Mouse (Mus musculus): Measurements from ENCODE around the gene Wdsub1.
A peak's percentile ranks its signal among the peaks of the same experiment; 100 is the strongest.
"Not testable (repeated sequence)": the region's sequence is repeated elsewhere in the genome, so short reads cannot be mapped to it uniquely, and the experiment has no call there.

Wdsub1 gene

DNA sequence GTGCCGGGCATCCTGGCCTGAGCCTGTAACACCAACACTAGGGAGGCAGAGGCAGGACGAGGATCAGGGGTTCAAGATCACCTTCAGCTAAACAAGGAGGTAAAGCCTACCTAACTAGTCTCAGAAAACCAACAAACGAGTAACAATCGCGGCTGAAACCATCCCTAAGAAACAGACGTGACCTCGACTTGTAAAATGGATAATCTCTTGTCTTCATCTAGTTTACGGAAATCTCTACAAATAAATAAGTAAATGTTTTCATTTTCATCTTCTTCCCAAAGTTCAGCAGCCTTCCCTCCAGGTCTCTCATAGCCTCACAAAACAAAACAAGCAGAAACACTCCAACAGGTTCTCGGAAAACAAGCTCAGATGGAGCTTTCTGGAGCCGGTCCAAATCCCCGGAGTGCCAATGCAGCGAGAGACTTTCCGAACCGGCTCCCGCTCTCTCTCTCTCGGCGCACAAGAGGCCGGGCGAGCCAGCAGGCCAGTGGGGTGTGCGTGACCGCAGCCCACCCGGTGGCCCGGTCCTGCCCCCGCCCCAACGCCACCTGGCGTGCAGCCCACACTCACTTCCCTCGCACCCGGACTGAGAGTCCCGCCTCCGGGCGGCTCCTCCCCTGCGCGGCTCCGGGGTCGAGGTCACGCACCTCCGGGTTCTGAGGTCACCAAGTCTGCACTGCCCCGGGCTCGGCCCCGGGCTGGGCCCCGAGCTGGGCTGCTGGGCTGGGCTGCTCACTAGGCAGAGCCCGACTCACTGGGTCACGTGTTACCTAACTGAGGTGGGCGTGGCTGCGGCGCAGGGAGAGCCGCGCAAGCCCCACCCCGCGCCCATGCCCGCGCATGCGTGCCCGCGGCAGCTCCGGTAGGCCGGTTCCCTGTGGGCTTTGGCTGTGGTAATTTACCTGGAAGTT, at the start of gene Wdsub1:
Gene Wdsub1, minus strand, starts transcription at position 761 of the 911 bp plus-strand sequence.
- DNase-seq (ENCODE audit: low spot score in 2 of 2): peak; percentile 91 to 97

DNA sequence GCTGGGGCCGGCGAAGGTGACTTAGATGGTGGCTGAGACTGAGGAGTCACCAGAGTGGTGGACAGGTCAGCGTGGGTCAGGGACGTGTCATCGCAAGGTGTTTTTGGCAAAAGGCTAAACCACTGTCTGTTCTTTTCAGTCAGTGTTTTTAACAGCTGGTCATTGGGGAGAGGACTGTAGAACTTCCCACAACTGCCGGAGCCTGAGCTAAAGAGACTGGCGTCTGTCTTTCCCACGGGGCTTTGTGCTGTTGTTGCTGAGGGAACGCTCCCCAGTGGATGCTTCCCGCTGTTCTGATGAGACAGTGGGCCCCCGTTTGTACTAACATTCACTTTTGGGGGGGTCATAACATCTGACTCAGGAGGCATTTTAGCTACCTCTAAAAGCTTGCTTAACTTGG, 31.2 kb upstream of the Wdsub1 start:
- no peak for DNase-seq (ENCODE audit: low spot score in 2 of 2)

DNA sequence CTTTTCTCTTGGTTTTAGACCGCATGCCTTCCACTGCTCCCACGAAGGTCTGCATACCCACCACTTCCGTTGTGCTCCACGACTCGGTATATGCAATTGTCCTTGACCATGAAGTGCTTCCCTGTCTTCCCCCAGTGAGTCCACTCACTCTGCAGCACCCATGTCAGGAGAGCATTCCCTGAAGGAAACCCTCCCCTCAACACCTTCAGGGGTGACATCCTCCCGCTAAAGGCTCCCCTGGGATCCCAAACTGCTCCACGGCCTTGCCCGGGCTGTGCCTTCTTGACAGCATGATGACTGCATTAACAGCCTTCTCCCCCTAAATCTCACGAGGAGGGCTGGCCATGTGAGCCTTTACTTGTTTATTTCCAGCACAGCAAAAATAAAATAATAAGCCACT, 25.7 kb upstream of the Wdsub1 start:
- DNase-seq (ENCODE audit: low spot score in 2 of 2): no peak

DNA sequence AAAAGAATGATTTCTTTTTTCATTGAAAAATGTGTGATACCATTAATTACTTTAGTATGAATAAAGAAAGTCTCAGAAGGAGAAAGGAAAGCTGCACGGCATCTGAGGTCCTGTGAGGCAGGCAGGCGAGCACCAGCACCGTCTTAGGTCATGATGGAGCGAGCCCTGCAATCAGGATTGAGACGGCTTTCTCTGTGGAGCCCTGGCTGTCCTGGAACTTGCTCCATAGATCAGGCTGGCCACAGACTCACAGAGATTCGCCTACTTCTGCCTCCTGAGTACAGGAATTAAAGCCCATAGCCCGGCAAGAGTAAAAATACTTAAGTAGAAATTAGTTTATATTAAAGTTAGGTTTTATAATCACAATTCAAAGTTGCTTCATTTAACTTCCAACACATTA, 21.6 kb upstream of the Wdsub1 start:
- DNase-seq (ENCODE audit: low spot score in 2 of 2): no peak

DNA sequence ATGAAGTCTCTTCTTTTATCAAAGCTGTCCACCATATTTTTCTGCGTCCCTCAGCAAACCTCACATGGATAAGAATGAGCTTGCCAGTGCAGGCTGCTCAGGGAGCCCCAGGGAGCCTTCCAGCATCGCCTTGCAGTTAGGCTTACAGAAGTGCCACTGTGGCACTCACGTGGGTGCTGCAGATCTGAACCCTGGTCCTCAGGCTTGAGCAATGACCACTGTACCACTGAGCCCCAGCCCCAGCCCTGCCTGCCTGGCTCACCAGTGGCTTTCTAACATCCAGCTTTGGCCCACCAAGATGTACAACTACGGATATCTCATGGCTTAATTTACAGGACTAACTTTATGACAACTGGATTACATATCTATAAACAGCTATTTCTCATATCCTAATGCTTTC, 16.3 kb upstream of the Wdsub1 start:
- DNase-seq (ENCODE audit: low spot score in 2 of 2): no peak

DNA sequence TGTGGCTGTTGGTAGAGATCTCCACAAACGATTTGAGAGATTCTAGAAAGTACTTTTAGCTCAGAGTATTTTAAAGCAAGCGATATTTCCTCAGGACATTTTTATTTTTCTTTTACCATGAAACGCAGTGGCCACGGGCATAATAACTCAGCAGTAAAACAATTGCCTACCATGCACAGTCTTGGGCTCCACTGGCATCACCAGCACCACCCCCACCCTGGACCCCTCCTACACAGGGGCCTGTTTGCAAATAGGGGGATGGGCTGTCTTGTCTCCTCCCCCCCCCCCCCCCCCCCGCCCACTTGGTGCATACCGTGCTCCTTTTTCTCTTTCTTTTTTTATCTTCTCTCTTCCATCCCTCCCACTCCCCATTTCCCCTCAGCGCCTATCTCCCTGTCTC, 15.7 kb upstream of the Wdsub1 start:
- no peak for DNase-seq (ENCODE audit: low spot score in 2 of 2)

DNA sequence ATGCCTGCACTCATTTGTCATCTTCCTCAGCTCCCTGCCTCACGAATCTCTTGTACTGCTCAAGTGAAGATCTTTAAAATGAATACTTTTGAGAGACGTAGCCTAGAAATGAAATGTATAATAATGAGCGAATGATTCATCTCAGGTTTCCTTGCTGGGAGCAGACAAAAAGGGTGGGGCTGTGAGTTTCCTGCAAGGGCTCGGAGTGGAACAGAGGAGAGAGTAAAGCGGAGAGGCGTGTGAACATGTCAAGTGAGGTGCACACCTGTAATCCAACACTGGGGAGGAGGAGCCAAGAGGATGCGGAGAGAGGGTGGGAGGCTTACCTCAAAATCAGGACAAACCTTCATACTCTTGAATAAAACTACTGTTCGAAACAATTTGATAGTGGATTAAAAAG, 14.4 kb upstream of the Wdsub1 start:
- no peak for DNase-seq (ENCODE audit: low spot score in 2 of 2)

DNA sequence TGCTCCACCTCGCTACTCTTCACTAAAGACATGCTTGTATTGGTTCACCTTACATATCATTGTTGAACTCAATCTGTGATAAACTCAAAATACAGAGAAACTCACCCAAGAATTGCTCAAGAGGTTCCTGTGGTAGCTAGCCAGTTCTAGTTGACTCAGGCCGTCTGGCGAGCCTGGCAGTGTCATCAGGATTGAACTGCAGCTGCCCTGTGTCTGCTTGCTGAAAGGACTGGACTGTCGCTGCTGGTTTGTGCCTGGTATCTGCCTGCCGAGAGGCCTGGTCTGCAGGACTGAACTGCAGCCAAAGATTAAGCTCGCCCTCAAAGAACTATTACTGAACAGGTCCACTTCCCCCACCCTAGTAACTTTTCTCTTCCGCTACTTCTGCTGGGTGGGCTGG, 14.0 kb upstream of the Wdsub1 start:
- no peak for DNase-seq (ENCODE audit: low spot score in 2 of 2)

DNA sequence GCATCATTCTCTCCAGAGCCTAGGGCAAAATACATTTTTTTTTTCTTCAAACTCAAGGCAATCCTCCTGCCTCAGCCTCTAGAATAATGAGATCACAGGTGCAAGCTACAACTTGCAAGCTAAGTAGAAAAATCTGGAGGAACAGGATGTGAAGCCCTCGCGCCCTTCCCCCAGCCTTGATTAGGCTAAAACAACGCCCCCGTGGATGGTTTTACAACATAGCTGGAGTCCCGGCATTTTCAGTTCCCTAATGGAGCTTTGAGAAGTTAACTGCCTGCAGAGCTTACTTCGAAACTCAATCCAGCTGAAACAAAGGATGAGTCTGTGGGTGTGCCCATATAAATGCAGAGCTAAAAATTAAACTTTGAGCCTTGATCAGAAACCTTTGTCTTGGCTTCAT, 7.3 kb upstream of the Wdsub1 start:
- DNase-seq (ENCODE audit: low spot score in 2 of 2): no peak

DNA sequence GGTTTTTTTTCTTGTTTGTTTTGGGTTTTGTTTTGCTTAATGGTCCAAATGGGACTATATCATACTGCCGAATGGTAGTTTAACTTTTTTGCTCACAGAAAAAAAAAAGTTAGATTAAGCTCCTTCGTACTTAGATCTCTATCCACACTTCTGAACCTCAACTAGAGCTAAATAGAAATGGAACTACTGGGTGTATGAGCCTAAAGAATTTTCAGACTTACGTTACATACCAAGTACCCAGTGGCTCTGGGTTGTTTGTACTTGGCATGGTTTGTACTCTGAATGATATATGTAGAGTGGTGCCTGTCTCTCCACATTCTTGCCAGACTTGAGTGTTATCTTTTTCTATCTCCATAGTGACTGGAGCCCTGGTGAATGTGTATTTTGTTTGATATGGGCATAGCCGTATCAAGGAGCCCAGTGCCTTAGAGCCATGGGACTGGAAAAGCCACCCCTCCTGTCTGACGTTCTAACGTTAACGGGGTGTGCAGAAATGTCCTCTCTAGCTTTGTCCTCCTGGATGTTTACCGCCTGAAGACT, 421 bp upstream of the Wdsub1 start:
- DNase-seq (ENCODE audit: low spot score in 2 of 2): peak in 1 of 2 experiments; percentile 29

DNA sequence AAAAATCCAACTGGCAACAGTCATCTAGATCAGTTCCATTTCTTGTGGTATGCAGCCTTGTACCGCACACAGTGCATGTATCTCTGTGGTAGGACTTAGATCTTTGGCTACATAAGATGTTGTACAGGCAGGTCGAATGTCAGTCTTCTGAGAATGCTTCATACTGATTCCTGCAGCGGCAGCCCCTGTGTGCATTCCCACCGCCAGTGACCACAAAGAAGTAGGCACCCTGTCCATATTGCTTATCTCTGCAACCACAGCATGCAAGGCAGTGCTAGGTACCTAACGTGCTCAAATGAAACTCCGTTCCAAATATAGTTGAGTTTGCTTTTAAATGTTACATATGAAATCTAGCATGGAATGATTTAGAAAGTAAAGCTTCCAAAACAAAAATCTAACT, 987 bp downstream of the Wdsub1 start:
- DNase-seq (ENCODE audit: low spot score in 2 of 2): peak in 1 of 2 experiments; percentile 18

DNA sequence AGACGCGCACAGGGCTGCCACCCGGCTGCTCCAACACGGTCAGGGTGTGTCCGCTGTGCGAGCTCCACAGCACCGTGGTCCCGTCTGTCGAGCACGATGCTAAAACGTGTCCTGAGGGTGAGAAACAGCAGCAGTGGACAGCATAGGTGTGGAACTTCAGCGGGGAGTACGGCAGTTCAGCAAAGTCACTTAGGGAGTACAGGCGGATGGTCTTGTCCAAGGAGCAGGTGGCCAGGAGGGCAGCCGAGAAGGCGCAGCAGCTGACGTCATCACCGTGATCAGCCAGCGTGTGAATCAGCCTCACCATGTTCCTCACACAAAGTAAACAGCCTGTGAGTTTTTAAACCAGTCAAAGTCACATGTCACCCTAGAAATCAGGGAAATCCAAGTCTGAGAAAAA, 4.2 kb downstream of the Wdsub1 start:
- DNase-seq (ENCODE audit: low spot score in 2 of 2): no peak

DNA sequence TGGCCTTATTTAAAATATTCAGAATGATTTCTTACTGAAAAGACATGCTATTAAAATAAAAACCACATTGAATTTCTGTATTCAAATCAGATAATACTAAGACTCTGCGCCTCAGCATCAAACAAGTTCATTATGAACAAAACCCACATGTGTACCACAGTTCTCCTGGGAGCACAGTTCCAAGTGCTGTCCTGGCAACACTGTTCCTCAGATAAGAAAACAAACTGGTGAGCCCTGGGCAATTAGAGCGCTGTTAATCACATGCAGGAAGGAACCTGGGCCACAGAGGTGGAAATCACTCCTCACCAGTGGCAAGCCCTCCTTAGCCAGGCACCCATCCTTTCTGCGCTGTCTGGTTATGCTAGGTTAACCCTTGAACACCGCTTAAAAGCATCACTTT, 5.1 kb downstream of the Wdsub1 start:
- no peak for DNase-seq (ENCODE audit: low spot score in 2 of 2)

DNA sequence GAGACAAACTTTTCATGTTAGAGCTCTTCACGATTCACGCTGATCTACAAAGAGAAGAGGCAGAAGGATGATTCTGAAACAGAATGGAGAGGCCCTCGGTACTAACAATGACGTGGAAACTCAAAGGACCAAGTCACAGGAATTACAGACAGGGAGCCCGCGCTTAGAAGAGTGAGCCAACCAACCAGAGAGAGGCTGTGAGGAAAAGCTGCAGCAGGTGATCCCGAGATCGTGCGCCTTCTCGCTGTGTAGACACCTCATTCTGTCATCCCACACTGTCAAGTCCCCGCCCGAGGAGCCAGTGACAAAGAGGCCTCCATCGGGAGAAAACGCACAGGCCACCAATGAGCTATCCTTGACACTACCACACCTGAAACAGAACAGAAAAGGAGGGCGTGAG, 5.9 kb downstream of the Wdsub1 start:
- no peak for DNase-seq (ENCODE audit: low spot score in 2 of 2)

DNA sequence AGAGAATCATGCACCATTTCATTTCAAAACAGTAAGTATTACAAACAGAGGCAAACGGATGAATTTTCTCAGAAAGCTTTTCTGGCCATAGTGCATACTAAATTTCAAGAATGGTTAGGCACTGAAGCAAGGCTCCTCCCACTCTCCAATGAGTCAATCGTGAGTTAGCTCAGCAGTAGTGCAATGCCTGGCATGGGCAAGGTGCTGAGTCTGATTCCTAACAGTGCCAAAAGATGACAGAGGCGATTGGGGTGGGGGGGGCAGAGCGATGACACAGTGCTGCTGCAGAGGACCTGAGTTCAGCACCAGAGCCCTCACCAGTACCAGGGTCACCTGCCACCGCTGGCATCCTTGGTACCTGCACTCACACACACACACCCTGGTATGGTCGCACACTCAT, 11.9 kb downstream of the Wdsub1 start:
- DNase-seq (ENCODE audit: low spot score in 2 of 2): no peak

DNA sequence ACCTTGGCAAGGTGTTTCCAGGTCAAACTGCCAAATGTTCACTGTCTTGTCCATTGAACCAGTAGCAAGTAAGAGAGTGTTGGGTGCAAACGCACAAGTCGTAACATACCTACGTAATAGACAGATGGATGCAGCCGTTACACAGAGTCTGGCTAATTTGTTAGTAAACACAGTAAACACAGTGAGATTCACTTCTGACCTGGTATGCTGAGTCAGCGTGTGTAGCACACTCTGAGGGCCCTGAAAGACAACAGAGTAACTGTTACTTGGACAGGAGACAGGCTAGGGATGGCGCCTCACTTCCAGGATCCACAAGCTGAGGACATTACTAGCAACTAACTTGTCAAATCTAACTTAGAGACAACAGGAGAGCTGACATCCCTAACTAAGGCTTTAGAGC, 19.8 kb downstream of the Wdsub1 start:
- DNase-seq (ENCODE audit: low spot score in 2 of 2): no peak

DNA sequence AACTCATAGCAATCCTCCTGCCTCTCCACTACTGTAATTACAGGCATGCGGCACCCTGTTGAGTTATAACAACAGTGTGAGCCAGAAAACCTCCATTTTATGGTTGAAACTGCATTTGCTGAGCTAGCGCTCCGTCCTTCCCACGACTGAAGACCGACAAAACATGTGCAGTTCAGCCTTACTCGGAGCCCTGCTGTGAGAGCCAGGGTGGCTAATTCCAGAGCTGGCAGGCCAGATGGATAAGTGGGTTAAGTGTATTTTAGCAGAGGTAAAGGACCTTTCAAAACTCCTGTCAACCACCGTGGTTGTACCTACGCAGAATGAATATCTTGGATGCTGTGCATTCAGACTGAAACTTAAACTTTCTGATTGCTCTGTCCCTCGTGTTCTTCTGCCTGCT, 28.0 kb downstream of the Wdsub1 start:
- DNase-seq (ENCODE audit: low spot score in 2 of 2): no peak

DNA sequence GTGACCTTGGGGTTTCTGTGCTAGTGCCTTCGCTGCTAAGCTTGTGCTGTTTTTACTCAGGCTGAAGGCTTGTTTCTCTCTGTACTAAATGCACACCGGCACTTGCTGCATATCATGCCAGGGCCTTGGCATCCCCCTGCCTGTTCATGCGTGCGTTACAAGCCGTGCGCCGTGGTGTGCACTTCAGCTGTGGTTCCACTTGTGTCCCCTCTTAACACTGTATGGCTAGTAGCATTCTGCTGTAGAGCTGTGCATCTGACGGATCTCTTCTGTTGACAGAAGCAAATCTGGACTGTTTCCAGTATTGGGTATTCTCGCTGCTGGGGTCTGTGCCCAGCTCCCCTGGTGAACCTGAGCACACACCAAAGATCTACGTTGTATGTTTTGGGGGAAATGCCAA, 28.8 kb downstream of the Wdsub1 start:
- no peak for DNase-seq (ENCODE audit: low spot score in 2 of 2)

DNA sequence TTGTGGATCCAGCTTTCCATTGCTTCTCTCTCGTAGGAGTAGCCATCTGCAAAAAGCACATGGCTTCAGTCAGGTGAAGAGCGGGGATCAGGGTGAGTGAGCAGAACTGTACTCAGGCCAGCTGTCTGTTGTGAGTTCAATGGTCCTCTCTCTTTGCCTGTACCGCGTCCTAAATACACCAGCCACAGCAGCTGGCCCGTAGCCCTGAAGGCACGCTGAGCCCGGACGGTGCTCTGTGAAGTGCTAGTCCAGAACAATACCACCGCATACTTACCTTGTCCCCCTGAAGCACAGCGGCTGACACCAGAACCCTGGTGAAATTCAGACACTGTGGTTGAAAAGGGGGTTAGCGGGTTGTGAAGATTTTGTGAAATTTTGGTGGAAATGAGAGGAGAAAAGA, 29.5 kb downstream of the Wdsub1 start:
- DNase-seq (ENCODE audit: low spot score in 2 of 2): no peak

DNA sequence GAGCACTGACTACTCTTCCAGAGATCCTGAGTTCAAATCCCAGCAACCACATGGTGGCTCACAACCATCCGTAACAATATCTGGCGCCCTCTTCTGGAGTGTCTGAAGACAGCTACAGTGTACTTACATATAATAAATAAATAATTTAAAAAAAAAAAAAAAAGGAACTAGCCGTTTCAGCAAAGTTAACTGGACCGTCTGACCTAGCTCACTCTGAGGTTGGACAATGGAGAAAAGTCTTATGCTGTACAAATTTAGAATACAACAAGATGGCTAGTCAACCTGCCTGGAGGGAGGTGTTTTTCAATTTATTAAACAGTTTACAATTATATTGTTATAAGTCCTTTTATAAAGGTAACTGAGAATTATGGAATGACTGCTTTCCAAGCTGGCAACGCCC, 30.5 kb downstream of the Wdsub1 start:
- DNase-seq (ENCODE audit: low spot score in 2 of 2): not testable (repeated sequence)

DNA sequence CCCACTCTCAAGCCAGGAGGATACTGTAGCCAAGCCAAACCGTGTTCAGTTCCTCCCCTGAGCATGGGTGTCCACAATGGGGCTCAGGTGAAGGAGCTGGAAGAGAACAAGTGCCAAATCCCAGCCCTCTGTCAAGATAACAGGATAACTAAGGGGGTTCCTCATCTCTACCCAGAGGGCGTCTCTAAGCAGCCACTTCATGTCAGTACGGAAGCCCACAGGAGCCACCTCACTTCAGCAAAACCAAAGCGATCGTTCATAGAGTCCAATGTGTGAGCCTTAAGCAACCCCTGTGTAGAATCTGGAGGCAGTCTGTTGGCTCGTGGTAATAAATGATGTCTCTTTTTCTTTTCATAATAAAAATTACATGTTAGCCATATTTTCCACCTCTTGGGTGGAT, 38.5 kb downstream of the Wdsub1 start:
- no peak for DNase-seq (ENCODE audit: low spot score in 2 of 2)

DNA sequence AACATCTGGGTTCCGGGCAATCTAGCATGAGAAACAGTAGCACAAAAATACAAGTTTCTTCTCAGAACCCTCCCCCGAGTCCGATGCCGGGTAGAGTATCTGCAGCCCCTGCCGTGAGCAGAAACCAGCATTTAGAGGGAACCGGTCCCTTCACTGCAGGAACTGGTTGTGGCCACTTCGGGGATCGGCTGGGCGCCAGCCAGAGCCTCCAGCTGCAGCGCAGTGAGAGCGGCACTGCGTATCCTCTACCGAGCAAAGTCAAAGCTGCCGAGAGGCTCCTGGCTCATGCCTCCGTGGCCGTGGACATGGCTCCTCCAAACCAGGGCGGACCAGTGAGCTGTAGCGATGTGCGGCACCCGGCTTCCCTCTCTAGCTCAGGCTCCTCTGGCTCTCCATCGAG, 39.2 kb downstream of the Wdsub1 start:
- DNase-seq (ENCODE audit: low spot score in 2 of 2): no peak

DNA sequence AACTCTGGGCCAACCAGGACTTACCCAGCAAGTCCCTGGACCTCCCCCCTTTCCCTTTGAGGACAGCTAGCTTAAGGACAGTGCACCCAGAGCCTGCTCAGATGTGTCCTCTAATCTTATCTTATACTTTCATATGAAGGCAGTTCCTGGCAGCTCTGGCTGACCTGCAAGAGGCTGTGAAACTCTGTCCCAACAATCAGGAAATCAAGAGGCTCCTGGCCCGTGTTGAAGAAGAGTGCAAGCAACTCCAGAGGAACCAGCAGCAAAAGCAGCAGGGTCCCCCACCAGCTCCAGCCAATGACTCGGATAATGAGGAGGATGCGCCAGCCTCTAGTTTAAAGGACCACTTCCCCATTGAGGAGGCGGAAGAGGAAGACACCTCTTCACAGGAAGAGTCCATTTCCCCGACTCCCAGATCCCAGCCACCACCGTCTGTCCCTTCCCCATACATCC, 39.8 kb downstream of the Wdsub1 start:
- DNase-seq (ENCODE audit: low spot score in 2 of 2): no peak

DNA sequence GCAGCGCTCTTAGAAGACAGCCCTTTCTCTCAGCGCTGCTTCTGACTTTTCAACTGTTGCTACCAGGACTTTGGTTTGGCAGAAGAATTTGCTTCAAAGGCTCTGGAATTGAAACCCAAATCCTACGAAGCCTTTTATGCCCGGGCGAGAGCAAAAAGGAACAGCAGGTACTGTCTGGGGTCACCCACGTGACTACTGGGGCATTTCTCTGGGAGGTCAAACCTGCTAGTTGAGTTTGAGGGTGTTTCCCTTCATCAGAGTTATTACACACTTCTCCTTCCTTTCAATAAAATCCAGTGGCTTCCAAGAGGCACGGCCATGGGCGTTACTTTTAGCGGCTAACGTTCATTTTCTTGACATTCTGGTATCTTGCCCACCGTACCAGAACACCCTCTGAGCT, 40.4 kb downstream of the Wdsub1 start:
- DNase-seq (ENCODE audit: low spot score in 2 of 2): no peak
